Mouse (Mus musculus): ENCODE measurements at regions not wholly inside any gene's neighbourhood (a gene's known extent, or its start where the extent isn't known, plus 50 kb on each side); places are given as distances from the start of the nearest gene placed in this dataset.

- no peak for TF ChIP-seq MYOD1 (IDR thresholded peaks at IDR 0.05; ENCODE audit: control insufficient read depth in 1 of 3, insufficient read length in 2 of 3, low read depth in 2 of 3)
- no peak for TF ChIP-seq SRF (IDR thresholded peaks at IDR 0.05; ENCODE audit: control insufficient read depth, insufficient read length, low read depth)
- no peak for TF ChIP-seq POLR2A (IDR thresholded peaks at IDR 0.05; ENCODE audit: insufficient read length, low read depth)
- no peak for TF ChIP-seq CEBPB (IDR thresholded peaks at IDR 0.05; ENCODE audit: insufficient read depth, poor library complexity, severe bottlenecking)
- no peak for TF ChIP-seq REST (IDR thresholded peaks at IDR 0.05; ENCODE audit: insufficient read depth, insufficient read length)
- TF ChIP-seq POLR2AphosphoS2 (IDR thresholded peaks at IDR 0.05; ENCODE audit: insufficient read length, low read depth), result no peak
- TF ChIP-seq MAX (IDR thresholded peaks at IDR 0.05; ENCODE audit: low read depth), result no peak
- no peak for TF ChIP-seq TCF12 (IDR thresholded peaks at IDR 0.05; ENCODE audit: insufficient read depth, poor library complexity, severe bottlenecking)
- no peak for TF ChIP-seq USF1 (IDR thresholded peaks at IDR 0.05; ENCODE audit: low read depth)
- TF ChIP-seq MYOG (IDR thresholded peaks at IDR 0.05; ENCODE audit: control insufficient read depth in 1 of 3, insufficient read depth in 1 of 3, insufficient read length in 2 of 3, low read depth in 2 of 3), result no peak
Measured at GRCm38 (mm10) chr1:94803722-94804121, 509.7 kb upstream of the Fam174a start.

Measured in myocyte (in vitro differentiated cells).